Mouse (Mus musculus) heart, adult 18-20 months (tissue): ENCODE measurements at regions not wholly inside any gene's neighbourhood (a gene's known extent, or its start where the extent isn't known, plus 50 kb on each side); places are given as distances from the start of the nearest gene placed in this dataset.
A peak's percentile ranks its signal among the peaks of the same experiment; 100 is the strongest.

Experiments
- DNase-seq, 2 experiments: peaks; one replicate each; pipeline ENCODE4 v3.0.0; 2021 to 2022; ENCODE audit warnings: mixed read lengths in 1 of 2

DNA sequence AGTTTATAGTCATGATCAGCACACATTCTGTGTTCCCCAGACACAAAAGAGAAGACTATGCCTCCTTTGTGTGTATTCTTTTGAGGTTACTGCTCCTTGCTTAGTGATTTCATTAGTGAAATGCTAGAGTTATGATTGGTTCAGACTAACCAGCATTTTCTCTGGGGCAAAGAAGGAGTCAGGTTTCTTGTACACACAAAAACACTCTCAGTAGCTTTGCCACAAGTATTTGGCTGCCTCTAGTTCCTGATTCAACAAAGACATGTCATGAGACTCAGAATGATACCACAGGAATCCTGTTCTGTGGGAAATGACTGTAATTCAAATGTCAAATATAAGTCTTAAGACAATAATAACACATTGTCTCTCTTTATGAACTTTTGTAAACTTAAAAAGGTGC, 86.9 kb downstream of the Alx1 start:
- DNase-seq, result no peak

DNA sequence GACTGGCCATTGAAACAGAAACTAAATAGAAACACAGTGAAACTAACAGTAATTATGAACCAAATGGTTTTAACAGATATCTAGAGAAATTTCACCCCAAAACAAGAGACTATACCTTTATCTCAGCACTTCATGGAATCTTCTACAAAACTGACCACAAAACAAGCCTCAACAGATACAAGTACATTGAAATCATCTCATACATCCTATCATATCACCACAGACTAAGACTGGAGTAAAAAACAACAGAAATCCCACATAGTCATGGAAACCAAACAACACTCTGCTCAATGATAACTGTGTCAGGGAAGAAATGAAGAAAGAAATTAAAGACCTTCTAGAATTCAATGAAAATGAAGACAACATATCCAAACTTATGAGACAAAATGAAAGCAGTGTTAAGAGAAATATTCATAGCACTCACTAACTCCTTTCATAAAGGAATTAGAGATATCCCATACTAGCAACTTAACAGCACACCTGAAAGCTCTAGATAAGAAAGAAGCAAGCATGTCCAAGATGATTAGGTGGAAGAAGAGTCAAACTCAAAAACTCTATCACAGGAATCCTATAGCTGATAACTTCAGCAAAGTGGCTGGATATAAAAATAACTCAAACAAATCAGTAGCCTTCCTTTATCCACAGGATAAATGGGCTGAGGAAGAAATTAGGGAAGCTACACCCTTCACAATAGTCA, 89.0 kb downstream of the Alx1 start:
- DNase-seq, result no peak

DNA sequence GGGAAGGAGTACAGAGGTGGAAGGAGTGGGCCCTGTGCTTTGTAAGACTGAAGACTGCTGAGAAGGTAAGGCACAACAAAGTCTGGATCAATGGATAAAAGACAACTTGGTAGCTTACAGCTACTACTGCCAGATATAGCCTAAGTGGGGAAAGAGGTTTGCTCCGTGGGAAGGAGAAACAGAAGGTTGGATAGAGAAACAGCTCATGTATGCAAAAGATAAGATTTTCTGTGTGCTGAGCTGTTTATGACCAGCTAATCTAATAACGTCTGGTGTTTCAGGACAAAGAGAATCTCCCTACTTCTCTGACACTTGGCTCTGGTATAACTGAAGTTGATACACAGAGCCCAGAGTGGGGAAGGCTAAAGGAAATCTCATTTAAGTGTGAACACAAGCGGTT, 98.6 kb downstream of the Alx1 start:
- DNase-seq, result no peak

DNA sequence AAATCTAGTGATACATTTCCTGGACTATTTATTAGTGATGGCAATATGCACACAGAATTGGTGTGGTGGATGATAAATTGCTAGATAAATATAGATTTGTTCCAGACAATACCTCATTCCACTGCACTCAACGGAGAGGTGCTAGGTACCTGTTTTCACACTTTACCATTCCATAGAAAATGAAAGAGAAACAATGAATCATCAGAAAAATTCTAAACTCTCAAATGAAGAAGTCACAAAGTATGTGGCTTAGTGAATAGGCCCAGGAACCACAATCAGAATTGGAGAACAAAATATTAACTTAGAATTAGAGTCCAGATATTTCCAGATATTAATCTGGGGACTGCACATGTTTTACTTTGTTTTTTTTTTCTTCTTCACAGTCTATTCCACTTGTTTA, 101.4 kb downstream of the Alx1 start:
- no peak for DNase-seq

DNA sequence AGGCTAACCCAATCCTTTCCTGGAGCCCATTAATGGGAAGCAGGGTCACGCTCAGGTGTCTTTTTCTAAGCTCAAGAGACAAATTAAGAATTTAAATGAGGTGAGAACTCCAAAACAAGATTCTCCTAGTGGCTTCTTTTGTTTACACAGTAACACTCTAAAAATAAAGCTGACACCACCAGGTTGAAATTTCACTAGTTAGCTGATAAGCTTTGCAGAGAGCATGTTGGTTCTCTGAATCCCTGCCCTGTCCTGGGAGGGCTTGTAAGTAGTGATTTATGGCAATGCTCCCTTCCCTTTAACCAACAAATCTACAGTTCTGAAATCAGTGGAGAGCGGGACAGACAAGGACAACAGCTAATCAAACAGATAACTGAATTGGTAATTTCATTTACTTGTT, 132.6 kb downstream of the Alx1 start:
- DNase-seq, result peak in 1 of 2 experiments; percentile 7

DNA sequence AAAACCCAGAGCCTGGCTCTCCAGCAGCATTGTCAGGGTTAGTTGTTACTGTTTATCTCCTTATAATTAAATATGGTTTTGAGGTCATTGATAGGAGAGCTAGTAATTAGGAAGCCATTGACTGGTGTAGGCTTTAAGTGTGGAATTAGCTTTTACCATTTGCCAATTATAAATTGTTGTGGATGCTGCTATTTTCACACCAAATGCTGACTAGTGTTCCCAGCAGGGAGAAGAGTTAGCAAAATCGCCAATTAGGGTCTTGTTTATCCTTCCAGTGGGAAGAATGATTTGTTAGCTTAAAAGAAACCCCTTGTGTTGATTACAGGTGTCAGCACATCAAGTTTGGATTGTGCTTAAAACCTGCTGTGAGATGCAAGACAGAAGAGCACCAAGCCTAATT, 134.1 kb downstream of the Alx1 start:
- no peak for DNase-seq

DNA sequence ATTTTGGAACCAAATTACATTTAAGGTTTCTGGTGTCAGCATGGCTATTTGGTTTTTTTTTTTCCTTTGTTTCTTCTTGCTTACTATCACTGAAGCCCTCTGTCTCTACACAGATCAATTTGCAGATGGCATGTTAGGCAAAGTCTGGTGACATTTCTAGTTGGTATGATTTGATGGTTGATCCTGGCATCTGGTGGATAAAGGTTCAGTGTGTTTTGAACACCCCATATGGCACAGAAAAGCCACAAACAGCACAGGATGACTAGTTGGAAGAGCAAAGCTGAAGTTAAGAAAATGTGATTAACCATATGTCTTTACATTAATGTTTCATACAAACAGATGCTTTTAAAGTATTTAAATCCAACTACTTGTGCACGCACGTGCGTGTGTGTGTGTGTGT, 137.6 kb downstream of the Alx1 start:
- no peak for DNase-seq

DNA sequence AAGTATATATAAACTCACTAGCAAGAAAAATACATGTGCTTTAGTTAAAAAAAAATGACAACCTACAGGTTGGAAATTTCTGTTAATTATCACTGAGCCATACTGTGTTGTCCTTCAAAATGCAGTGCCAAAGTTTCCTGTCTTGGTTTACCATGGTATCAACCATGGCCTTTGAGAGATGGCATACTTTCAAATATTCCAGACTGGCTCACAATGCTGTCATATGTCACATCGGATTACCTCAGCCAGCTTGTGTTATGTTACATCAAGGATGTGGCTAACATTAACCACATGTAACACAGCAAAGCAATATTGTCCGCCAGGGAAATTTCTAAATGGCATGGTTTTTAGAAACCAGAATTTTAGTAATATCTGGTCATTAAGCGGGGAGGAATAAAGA, 140.3 kb downstream of the Alx1 start:
- no peak for DNase-seq

DNA sequence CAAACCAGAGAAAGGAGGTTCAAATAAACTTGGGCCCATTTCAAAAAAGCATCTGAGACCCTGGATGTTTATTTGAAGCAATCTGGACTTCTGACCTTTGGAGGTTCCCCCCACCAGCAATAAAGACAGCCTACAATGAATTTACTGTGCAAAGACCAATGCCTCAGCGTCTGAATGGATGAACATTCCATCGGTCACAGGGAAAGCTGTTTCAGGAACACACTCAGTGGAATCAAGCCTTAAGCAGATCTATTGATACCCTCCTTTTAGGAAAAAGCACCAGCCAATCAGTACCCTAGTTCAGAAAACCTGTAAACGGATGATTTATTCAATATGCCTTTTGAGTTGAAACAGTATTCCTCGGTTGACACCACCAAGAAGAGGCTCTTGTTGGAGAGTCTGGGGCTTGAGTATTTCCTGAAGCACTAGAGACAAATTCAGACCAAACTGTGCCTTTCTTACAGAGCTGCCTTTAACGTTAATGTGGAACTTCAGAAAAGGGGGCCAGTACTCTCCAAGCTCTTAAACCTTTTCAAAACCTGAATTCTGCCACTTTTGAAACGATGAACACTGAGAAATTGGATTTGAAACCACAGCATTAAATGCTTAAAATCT, 148.1 kb downstream of the Alx1 start:
- DNase-seq, result no peak

DNA sequence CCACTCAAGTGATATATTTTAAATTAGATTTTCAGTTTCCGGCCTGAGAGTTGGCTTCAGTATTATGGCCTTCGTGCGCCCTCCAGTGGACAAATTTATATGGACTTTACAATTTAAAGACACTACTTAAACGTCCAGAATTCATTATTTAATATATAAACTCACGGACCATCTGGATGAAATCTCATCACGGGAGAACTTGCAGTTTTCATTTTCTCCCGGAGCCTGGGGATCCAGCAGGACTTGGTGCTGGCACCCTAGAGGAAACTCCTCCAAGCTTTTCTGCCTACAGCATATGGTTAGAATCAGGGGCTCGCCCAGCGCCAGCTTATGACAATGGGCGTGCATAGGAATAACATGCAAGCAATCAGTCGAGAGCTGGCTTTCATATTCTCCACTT, 152.0 kb downstream of the Alx1 start:
- peak in 1 of 2 experiments; percentile 23 for DNase-seq

DNA sequence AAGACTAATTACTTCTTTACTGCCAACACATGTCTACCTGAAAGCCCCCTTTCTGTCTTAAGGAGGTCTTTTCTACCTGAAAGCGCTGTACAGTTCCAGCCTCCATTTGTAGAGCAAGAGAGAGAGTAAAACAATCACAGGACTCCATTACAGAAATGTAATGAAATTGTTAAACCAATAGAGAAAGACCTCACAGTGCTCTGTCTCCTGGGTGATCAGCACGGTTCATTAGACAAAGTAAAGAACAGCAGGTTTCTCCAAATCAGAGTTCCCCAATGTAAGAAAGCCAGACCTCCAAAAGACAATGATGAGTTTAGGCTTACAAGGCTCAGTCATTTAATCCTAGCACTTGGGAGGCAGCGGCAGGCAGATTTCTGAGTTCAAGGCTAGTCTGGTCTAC, 153.1 kb downstream of the Alx1 start:
- DNase-seq, result no peak

DNA sequence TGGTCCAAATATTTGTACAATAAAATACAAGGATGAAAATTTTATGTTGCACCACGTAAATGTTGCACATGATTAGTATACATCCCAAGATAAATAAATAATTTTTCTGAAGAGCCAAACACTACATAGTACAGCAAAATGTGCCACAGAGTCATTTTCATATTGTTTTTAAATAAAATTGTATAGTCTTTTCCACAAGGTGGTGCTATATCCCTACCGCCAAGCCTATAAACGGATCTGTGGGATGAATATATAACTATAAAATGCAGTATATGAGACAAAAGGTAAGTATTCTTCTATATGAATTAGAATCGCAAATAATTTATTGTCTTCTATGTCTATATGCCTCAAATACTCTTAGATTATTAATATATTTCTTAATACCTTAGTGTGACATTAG, 163.1 kb downstream of the Alx1 start:
- DNase-seq, result no peak

DNA sequence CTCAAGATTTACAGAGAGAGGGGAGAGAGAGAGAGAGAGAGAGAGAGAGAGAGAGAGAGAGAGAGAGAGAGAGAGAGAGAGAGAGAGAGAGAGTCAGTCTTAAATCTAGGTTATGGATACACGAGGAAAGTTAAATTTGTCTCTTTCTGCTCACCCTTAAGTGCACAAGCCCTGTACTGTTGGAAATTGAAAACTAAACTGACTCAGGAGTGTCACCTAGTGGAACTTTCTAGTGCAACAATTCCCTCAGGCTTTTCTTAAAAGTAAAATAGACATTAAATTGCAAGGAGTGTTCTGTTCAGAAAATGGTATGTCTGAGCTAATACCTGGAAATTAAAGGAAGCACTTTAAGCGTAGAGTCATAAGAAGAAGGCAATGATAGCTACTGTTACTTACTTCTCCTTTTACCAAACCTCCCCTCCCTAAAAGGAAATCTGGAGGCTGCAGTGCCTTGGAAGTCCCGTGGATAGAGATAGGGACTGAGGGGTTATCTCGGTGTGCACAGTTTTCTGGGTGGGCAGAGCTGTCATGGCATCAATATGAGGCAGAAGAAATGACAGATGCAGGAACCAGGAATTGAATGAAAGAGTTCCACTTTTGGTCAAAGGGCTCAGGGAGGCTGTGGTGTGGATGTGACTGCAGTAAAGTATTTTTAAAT, 193.3 kb downstream of the Alx1 start:
- DNase-seq, result no peak

DNA sequence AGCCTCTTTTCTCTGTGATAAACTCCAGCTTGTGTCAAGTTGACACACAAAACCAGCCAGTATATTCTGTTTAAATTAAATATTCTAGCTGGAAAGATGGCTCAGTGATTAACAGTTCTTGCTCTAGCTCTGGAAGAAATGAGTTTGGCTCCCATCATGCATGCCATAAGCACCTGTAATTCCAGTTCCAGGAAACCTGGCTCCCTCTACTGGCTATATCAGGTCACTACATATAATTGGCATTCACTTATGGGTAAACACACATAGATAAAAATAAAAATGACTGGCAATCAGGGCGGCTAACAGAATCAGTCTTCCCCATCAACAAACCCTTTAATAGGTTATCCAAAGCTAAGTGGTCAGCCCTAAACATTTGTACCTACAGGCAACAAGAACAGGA, 194.2 kb downstream of the Alx1 start:
- DNase-seq, result no peak

DNA sequence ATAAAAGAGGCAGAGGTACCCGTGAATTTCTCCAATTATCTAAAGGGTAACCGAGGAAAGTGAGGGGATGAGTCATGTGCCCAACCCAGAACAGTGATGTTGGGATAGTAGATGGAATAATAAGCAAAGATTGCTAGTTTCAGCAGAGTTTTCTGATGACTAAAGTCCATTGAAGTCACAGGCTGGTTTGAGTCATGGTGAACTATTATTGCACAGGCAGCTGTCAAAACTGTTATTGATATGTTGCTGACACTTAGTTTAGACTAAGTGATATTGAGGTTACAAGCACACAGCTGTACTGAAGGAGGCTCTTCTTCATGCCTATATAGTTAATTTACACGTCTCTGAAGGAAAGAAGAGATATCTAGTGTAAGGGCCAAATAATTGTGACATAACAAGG, 200.4 kb downstream of the Alx1 start:
- DNase-seq, result no peak

DNA sequence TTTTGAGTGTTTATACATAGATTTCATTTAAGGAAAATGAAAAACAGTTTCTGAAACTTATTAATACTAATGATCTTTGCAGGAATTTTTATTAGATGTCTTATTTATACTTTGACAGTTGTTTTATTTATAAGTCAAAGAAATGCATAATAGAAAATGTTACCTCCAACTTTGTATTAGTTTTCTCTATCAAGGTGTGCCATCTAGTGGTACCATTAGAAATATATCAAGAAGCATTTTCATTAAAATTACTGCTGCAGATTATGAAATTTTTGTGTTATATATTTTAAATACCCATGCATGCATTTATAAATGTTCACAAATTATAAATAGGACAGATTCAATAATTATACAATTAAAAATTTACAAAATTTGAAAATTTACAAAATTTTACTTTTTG, 206.6 kb downstream of the Alx1 start:
- DNase-seq, result no peak

DNA sequence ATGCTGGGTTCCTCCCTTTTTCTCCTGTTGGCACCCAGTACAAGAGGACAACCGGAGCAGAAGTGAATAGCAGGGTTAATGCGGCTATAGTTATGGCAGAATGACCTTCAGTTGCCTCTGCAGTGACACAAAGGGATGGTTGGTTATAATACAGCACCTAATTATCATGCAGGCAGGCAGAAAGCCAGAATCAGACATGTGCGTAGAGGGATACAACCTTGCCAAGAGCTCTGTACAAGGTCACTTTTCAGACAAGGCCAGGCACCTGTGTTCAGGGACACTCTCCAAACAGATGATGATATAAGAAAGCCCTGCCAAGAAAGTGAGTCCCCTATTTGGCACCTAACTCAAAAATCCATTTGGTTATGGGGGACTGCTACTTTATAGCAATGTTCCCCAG, 228.6 kb downstream of the Alx1 start:
- DNase-seq, result no peak

DNA sequence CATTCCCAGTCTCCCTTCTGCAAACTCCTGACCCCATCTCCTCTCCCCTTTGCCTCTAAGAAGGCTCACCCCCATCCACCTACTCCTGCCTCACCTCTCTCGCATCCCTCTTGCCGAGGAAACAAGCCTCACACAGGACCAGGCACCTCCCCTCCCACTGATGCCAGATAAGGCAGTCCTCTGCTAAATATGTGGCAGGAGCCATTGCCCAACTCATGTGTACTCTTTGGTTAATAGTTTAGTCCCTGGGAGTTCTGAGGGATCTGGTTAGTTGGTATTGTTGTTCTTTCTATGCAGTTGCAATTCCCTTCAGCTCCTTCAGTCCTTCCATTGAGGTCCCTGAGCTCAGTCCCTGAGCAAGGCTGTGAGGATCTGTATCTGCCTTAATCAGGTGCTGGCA, 250.8 kb downstream of the Alx1 start:
- DNase-seq, result no peak

DNA sequence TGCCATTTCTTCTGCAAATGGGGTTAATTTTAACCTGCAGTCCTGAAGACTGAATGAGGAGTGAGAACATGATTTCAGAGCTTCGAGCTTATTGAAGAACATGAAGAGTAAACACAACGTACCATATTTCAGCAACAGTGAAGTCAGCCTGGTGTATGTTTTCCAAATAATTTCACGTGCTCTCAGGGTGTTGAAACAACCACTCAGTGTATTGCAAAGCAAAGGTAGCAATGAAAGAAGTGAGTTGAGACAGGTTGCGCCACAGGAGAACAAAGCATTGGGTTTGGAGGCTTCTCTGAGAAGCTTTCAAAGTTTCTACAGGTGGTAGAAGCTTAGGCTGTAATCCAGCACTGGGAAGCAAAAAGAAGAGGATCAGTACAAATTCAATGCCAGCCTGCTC, 251.7 kb downstream of the Rassf9 start:
- DNase-seq, result no peak

DNA sequence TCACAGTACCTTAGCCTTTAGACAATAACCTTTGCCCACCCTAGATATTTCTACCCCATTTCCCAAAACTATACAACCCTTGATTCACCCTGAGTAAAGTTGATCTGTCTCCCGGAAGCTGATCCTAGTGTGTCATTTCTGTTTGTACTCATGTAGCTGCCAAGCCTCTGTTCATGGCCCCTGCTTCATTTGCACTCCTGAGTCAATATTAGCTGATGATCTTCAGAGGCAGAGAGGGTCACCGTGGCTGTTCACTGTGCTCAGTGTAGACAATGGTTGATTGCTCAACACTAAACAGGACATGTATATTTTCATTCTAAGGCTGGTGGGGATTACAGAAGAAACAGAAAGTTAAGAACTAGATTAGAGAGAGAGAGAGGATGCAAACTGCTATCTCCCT, 250.4 kb downstream of the Rassf9 start:
- DNase-seq, result no peak

DNA sequence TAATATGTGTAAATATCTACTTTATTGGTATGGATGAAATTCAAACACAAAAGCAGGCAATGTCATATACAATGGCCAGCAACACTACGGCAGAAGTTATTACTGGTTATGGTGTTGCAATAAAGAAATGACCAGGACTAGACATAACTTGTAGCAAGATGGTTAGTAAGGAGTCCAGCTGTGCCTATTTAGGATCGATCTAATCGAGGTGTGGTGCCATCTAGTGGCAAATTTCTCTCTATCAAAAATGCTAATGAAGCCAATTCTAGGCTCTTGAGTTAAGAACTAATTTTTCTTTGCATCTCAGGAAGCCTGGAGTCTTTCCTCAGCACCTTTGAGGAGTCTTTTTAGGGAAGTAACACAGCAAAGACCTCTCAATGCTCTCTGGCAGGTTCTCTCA, 223.2 kb downstream of the Rassf9 start:
- DNase-seq, result peak; percentile 51 to 55

DNA sequence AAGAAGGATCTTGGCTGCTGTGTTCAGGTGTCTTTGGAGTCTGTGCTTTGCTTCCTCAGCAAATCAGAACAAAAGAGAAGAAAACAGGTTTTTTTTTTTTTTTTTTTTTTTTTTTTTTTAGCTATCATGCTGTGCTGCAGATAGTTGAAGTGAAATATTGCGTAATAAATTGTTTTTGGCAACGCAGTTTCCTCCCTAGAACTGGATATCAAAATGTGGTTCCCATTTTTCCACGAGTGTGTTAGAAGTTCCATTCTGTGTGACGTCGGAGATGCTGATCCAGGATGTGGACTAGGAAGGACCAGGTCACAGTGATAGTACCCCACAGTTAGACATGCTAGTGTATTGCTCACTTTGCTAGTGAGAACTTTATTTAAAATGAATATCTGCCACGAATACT, 220.4 kb downstream of the Rassf9 start:
- DNase-seq, result peak in 1 of 2 experiments; percentile 25

DNA sequence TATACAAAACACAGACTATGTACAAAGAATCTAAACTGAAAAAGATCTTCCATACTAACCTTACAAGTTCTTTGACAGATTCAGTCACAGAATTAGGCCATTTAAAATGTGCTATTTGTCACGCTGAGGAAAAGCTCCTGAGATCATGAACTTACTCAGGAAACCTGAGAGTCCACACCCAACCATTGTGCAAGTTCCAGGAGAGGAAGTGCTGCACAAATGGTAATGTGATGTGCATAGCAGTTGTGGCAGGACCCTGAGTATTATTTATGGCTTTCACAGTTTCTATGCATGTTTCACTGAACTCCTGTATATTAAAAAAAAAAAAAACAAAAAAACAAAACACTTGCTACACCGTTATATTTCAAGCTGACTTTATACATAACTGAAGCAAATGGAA, 200.2 kb downstream of the Rassf9 start:
- peak; percentile 39 to 80 for DNase-seq

DNA sequence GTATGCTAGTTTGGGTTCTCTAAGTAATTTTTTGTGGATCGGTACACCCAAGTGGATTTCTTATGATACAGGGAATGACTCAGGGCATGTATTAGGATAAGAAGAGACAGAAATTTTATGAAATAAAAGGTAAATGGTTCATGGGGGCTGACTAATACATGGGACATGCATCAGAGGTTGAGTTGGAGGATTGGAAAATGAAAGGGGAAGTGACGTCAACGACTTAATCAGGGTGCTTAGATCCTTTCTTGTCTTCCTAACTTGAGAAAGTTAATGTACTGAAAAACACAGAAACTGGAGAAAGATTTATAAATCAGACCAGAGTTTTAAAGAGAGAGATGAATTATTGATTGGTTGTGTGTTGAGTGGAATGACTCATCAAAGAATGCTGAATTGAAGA, 193.8 kb downstream of the Rassf9 start:
- DNase-seq, result no peak
